Mouse (Mus musculus): ENCODE results near the gene Bfsp2.

Gene Bfsp2

GRCm38 (mm10) chr9:103485606-103486005 lies 5.4 kb upstream of the Bfsp2 start:
- no peak for DNase-seq (ENCODE audit: low spot score in 2 of 2)

DNA sequence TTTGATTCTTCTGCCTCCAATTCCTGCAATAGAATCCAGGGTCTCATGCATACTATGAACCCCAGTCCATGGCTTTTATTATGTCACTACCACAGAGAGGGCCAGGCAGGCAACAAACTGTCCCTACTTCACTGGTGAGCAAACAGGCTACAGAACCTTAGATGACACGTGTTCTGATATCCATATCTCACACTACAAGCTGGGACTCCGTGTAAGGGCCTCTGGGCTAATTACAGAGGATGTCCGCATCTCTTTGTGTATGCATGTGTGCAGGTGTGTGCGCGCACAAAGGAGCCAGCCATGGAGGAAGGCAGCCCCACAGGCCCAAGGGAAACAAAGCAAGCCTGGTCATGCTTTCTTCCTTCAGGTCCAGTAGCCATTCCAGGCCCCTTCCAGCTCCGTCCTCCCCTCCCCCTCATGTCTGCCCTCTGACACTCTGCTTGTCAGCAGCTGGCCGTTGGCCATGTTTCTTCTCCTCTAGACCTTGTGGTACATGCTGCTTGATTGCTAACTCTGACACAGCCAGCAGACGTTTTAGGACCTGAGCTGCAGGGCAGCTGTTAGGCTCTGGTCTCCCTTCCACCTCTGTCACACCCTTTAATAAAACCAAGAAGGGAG lies 492 bp upstream of the Bfsp2 start:
- DNase-seq (ENCODE audit: low spot score in 2 of 2), result no peak

- no peak for DNase-seq (ENCODE audit: low spot score in 2 of 2)
These were observed 4.8 kb downstream of the Bfsp2 start for GRCm38 (mm10) chr9:103475414-103475813.

DNA sequence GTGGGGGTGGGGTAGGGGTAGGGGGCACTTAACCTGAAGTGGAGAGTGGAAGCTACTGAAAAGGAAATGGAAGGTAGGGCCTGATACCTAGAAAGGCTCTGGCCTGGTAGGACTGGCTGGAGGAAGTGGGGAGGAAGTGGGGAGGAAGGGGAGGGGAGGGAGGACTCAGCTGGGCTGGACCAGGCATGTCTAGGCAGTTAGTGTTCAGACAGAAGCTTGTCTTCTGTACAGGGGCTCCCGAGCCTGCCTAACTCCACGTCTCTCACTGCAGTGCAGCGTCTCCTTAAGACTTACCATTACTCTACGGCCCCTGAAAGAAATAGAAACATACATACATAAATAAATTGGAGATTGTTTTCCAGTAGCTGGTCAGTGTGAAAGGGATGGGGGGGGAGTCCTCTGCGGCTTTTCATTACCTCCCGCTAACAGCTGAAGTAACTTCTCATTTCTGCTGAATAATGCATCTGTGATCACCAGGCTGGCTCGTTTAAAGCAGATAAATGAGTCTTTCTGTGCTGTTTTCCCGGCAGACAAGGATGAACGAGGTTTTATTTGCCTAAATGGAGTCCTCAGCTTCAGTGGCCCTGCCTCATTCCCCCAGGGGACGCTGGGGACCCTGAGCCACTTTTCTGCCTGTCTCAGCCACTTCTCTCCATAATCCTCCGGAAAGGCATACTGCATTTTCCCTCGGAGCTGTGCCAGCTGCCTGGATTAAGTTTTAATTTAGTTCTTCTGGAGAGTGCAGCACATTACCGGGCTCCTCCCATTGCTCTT lies 6.1 kb downstream of the Bfsp2 start:
- no peak for DNase-seq (ENCODE audit: low spot score in 2 of 2)

GRCm38 (mm10) chr9:103471784-103472183 lies 8.4 kb downstream of the Bfsp2 start:
- DNase-seq (ENCODE audit: low spot score in 2 of 2), result no peak

GRCm38 (mm10) chr9:103469516-103469915 lies 10.7 kb downstream of the Bfsp2 start:
- DNase-seq (ENCODE audit: low spot score in 2 of 2), result no peak

DNA sequence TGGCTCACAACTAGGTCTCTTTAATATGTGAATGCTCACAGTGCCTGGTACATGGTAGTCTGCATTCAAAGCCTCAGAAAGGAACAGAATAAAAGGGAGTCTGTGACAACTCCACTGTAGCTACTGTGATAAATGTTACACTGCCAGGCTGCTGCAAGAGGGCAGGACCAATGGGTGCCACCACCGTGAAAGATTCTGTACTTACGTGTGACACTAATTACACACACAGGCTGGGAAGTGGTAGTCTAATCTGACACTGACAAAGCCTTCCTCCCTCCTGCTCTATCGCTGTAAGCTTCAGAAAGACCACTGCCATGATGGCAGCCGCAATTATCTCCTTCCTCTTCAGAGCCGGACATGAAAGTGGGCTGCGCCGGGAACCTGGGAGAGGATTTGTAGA lies 11.3 kb downstream of the Bfsp2 start:
- DNase-seq (ENCODE audit: low spot score in 2 of 2), result no peak

DNA sequence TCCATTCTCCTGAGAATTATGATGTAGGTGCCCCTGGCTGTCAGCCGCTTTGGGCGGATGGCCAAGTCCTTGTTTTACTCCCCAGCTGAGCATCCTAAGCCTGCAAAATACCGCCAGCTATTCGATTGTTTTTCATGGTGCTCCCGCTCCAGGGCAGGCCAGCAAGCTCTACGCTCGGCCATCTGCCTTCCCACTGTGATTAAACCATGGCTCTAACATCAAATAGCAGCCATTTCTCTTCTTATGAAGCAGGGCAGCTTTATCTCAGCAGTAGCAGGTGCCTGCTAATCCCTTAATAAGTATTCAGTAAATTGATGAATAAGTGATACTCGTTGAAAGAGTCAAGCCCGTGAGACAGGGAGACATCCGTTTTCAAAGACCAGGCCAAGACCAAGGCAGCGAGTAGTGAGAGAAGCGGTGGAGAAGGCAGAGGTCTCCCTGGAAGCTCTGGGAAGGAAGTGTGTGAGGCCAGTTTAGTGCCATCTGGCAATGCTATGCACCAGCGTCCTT lies 14.5 kb downstream of the Bfsp2 start:
- no peak for DNase-seq (ENCODE audit: low spot score in 2 of 2)

GRCm38 (mm10) chr9:103465293-103465692 lies 14.9 kb downstream of the Bfsp2 start:
- DNase-seq (ENCODE audit: low spot score in 2 of 2), result no peak

GRCm38 (mm10) chr9:103463833-103464232 lies 16.4 kb downstream of the Bfsp2 start:
- DNase-seq (ENCODE audit: low spot score in 2 of 2), result no peak

- no peak for DNase-seq (ENCODE audit: low spot score in 2 of 2)
These were observed 20.4 kb downstream of the Bfsp2 start for GRCm38 (mm10) chr9:103459839-103460238.

GRCm38 (mm10) chr9:103459307-103459706 lies 20.9 kb downstream of the Bfsp2 start:
- no peak for DNase-seq (ENCODE audit: low spot score in 2 of 2)

DNA sequence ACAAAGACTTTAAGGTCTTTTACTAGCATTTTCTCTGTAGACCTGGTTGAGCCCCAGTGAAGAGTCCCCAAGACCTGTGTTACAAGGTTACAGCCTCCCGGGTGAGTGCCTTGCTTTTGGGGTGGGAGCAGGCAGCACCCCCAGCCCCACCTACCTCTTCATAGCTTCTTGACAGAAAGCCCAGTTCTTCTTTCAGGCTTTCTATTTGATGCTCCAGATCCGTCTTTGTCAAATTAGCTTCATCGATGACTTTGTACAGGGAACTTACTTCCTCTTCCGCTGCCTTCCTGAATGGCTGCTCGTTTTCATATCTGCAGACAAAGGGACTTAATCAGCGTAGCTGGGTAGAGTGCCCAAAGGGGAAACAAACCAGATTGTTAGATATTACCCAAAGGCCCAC lies 30.6 kb downstream of the Bfsp2 start:
- no peak for DNase-seq (ENCODE audit: low spot score in 2 of 2)

DNA sequence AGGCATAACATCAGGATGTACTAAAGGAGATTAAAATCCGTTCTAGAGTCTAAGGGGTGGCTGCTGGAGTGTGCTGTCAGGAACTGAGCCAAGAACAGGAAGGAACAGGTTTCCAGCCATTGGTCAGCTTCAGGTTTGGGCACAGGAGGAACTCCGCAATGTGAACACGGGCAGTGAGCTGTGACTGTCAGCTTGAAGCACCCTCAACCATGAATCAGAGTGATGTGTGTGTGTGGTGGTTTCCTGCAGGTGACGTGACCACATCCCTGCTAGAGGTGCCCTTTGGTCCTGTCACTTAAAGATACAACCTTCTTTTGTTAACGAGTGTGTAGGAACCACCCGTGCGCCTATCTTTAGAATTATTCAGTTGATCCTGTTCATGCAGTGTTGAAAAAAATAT lies 31.1 kb downstream of the Bfsp2 start:
- DNase-seq (ENCODE audit: low spot score in 2 of 2), result no peak

- no peak for DNase-seq (ENCODE audit: low spot score in 2 of 2)
These were observed 35.6 kb downstream of the Bfsp2 start for GRCm38 (mm10) chr9:103444656-103445055.

GRCm38 (mm10) chr9:103443824-103444185 lies 36.4 kb downstream of the Bfsp2 start:
- no peak for DNase-seq (ENCODE audit: low spot score in 2 of 2)

- no peak for DNase-seq (ENCODE audit: low spot score in 2 of 2)
These were observed 36.9 kb downstream of the Bfsp2 start for GRCm38 (mm10) chr9:103443121-103443823.

- no peak for DNase-seq (ENCODE audit: low spot score in 2 of 2)
These were observed 39.6 kb downstream of the Bfsp2 start for GRCm38 (mm10) chr9:103440597-103440996.

GRCm38 (mm10) chr9:103437104-103437503 lies 43.1 kb downstream of the Bfsp2 start:
- DNase-seq (ENCODE audit: low spot score in 2 of 2), result no peak

DNA sequence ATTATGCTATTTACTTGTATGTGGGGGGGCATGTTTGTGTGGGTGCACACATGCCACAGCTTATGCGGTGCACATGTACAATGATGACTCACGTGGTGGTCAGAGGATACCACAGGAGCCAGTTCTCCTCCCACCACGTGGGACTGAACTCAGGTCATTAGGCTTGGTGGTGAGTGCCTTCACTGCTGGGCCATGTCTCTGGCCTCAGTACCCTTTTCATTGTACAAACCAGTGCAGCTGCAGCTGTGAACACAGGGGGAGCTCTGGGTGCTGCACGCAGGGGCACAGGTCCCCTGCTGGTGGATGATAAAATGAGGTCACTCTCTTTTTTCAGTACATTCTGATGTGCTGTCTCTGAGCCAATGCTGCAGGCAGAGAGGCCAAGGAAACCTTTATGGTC lies 46.1 kb downstream of the Bfsp2 start:
- no peak for DNase-seq (ENCODE audit: low spot score in 2 of 2)

GRCm38 (mm10) chr9:103432122-103432778 lies 48.0 kb downstream of the Bfsp2 start:
- DNase-seq (ENCODE audit: low spot score in 2 of 2), result no peak

GRCm38 (mm10) chr9:103431718-103432117 lies 48.5 kb downstream of the Bfsp2 start:
- no peak for DNase-seq (ENCODE audit: low spot score in 2 of 2)
